Mouse (Mus musculus) spleen, postnatal 4 days (tissue): ENCODE data around the gene Gbx1.
A peak's percentile ranks its signal among the peaks of the same experiment; 100 is the strongest.

Experiments used
- DNase-seq, 2 experiments: peaks; one replicate each; pipeline ENCODE4 v3.0.0; 2022; ENCODE audit warnings: low spot score in 2 of 2

Gbx1 gene

DNA sequence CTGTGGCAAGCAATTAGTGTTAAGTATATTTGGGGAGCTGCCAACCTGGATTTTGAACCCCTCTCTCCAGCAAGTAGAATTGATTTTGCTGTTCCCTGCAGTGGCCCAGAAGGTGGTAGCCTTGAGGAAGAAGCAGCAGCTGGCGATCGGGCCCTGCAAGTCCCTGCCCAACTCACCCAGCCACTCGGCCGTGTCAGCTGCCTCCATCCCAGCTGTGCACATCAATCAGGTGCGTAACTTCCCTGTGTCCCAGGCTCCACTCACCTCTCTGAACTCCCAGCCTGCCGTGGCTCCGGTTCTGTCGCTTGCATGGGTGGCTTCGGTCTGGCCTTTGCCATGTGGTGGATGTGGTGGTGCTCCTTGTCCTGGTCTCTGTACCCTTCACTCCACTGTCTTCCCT, 49.1 kb downstream of the Gbx1 start:
- no peak for DNase-seq

GRCm38 (mm10) chr5:24475476-24476241, 51.3 kb downstream of the Gbx1 start:
- DNase-seq = no peak

DNA sequence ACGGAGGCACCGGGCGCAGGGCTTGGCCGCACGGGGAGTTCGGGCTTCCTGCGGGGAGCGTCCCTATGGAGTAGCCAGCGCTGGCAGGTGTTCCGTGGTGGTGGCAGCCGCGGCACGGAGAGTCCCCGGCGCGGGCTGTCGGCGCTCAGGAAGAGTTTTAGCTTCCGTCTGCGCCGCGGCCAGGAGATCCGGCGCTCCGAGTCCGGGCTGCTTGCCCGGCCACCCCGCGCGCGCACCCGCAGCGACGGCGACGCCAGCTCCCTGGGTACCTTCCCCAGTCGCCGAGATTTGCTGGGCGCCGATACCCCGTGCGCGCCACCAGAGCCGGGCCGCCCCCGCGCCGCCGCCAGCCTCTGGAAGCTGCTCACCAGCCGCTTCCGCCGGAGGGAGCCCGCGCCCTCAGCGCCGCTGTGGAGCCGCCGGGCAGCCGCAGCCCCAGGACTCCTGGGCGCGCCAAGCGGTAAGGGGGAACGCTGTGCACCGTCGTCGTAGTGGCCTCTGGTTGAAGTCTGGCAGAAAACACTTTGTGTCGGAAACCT, 52.2 kb downstream of the Gbx1 start:
- DNase-seq = peak in 1 of 2 experiments; percentile 31

- DNase-seq = no peak
Observed at GRCm38 (mm10) chr5:24474025-24474722, 52.8 kb downstream of the Gbx1 start.

GRCm38 (mm10) chr5:24472884-24473619, 54.0 kb downstream of the Gbx1 start:
- DNase-seq = no peak

DNA sequence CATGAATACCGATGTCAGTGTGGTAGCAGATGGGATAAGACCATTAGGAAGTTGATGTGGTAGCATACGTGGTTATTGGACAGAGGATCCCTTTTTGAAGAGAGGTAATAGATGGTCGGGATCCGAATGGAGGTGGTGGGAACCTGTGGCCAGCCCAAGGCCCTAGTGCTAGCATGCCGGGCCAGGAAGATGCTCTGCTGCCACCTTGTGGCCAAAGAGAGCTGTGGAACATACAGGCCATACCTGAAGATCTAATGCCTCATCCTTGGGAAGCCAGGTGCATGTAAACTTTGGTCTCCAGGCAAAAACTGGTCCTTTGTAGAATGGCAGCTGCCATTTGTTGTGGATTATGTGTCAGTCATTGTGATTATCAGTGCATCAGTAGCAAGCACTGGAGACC, 56.4 kb downstream of the Gbx1 start:
- DNase-seq = peak; percentile 69 to 88

- no peak for DNase-seq
Observed at GRCm38 (mm10) chr5:24466762-24467161, 60.2 kb downstream of the Gbx1 start.

DNA sequence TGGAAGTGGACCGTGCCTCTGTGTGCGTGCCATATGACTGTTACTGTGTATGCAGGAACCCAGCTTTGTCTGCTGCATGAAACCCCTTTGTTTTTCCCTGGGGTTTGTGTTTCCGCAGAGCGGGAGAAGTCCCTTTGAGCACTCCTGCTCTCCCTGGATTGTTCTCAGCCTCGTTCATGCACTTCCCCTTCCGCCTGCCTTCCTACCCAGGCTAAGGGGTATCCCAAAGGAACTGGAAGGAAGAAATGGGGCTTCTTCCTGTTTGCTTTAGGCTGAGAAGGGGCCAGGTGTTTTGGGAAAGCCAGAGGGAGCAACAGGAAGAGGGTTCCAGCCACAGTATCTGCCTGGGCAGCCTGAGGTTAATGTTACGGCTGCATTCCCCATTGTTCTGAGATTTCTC, 71.4 kb downstream of the Gbx1 start:
- no peak for DNase-seq

- DNase-seq = no peak
Observed at GRCm38 (mm10) chr5:24455076-24455475, 71.9 kb downstream of the Gbx1 start.

- no peak for DNase-seq
Observed at GRCm38 (mm10) chr5:24453985-24454303, 73.1 kb downstream of the Gbx1 start.

DNA sequence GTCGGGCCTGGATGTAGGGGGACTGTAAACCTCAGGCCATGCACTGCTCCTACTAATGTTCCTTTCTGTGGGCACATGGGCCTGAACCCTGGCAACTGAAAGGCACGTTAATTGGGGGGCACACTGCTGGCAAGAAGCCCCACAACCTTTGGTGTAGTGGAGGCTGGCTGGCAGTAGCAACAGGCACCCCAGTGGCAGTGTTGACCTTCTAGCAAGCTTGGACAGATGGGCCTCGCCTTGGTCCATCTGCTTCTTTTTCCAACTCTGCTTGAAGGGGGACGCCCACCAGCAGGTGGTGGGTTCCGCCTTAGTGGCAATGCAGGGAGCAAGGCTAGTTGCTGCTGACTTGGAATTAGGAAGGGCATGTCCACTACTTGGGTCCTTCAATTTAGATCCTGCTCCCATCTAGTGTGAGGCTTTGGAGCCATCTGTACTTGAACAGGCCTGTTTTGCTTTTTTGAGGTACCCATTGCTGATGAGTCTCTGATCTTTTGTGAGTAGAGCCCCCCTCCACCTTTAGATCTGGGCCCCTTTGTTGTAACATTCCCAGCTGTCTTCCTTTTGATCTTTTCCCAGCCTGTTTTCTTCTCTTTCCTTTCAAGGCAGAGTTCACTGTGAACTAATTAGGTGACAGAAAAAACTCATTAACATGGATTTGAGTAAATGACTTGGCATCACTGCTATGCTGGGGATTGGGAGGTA, 73.6 kb downstream of the Gbx1 start:
- peak in 1 of 2 experiments; percentile 63 for DNase-seq
